Mouse (Mus musculus): ENCODE measurements around the gene Myo15b.

Gene Myo15b

DNA sequence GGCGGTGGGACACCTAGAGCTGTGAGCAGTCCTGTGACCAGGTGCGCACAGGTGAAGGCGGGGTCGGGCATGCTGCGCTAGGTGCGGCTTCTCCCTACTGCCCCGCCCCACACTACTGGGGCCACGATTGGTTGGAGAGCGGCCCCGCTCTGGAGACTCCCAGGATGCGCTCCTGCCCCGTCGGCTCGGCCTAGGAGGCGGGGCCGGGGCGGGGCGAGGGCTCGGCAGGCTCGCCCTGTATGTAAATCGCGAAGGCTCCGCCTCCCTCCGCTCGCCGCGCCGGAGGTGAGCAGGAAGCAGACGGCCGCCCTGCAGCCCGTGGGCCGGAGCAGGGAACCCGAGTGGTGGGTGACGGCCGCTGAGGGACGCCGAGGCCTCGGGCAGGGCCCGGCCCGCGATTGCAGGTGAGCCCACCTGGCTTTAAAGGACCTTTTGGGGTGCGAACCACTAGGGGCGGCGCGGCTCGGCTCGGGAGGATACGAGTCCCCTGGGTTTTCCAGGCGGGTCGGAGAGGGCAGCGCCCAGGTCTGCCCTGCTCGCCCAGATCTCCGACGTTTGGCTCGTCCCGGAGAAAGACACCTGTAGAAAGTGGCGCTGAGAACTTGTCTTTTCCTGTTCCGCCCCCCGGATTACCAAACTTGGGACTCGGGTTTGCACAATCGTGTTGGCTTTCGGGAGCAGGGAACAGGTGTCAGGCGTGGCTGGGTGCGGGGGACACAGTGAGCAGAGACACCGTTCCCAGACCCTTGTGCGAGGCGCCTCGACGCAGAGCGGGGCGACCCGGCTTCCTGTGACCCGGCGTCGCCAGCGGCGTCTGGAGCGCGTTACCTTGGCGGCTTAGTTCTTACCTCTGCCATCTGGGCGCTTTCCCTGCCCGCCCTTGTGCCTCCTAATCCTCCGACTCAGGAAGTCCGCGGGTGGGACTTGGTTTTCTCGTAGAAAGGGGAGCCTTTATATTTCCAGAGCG is 34.1 kb upstream of the Myo15b start, which contains the start of gene Llgl2:
Gene Llgl2, plus strand, starts transcription at position 276 of the 967 bp plus-strand sequence.
- Histone ChIP-seq H3K27me3 (ENCODE audit: control insufficient read depth, insufficient read depth, low read length, poor library complexity, severe bottlenecking) (no peaks in the 10 kb centered on the region), H3K36me3 (ENCODE audit: control insufficient read depth, insufficient read depth, low read length, poor library complexity, severe bottlenecking) (peaks cover 3% of the 10 kb centered on the region; the same call in 1 of the 2 replicates)
- DNase-seq (ENCODE audit: low read depth, low spot score) = peak; percentile 88

DNA sequence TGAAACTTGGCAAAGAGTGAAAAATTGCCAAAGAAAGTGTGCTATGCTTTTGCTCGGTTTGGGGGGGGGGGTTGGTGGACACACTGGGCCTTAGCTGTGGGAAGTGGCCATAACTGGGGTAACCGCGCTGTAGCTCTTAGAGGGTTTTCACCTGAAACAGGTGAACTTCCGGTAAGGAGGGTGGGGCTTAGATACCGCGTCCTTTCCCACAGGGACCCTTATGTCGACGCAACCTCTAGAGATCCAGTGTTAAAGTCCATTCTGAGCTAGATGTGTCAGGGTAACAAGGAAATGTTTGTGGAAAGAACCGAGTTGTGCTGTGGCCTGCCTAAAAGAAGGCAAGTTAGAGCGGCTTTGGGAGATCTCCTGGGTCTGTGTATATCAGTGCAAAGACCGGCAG is 33.4 kb upstream of the Myo15b start:
- peaks cover 3% of the 10 kb centered on the region; the same call in 1 of the 2 replicates for H3K36me3 ChIP-seq (ENCODE audit: control insufficient read depth, insufficient read depth, low read length, poor library complexity, severe bottlenecking)
- no peaks in the 10 kb centered on the region for H3K27me3 ChIP-seq (ENCODE audit: control insufficient read depth, insufficient read depth, low read length, poor library complexity, severe bottlenecking)
- DNase-seq (ENCODE audit: low read depth, low spot score) = no peak

DNA sequence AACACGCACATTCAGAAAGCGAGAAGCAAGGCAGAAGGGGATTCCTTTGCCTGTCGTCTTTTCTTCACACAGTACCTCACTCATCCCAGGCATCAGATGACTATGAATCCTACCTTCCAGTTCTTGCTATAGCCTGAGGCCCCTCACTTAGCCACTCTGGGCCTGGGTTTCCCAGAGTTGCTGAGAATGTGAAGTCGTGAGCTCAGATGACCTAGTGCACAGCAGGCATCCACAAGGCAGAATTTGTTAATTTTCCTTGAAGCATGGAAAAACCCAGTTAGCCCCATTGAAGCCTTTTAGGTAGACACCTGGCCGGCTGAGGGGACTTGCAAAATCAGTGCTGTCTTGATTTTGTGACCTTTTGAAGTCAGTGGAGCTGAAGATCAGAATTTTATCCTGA is 31.7 kb upstream of the Myo15b start:
- H3K36me3 ChIP-seq (ENCODE audit: control insufficient read depth, insufficient read depth, low read length, poor library complexity, severe bottlenecking) = no peaks in the 10 kb centered on the region; the same call in 1 of the 2 replicates
- H3K27me3 ChIP-seq (ENCODE audit: control insufficient read depth, insufficient read depth, low read length, poor library complexity, severe bottlenecking) = no peaks in the 10 kb centered on the region
- DNase-seq (ENCODE audit: low read depth, low spot score) = no peak

DNA sequence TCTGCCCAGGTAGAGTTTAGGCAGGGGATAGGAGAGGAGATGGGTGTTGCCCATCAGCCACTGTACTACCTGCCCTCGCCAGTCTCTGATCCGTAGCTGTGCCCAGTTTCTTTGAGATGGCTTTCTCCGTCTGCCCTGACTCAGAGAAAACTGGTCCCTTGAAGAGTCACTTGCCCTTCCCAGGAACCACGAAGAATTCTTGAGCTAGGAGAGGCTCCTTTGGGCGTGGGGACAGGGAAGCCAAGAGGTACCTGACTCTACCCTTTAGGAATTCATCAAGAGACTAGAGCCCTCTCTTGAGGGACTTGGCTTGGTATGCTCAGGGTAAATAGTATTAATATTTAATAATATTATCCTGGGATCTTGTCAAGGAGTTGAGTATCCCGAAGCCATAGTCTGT is 30.6 kb upstream of the Myo15b start:
- Histone ChIP-seq H3K27me3 (ENCODE audit: control insufficient read depth, insufficient read depth, low read length, poor library complexity, severe bottlenecking) (no peaks in the 10 kb centered on the region), H3K36me3 (ENCODE audit: control insufficient read depth, insufficient read depth, low read length, poor library complexity, severe bottlenecking) (no peaks in the 10 kb centered on the region; the same call in 1 of the 2 replicates)
- no peak for DNase-seq (ENCODE audit: low read depth, low spot score)

DNA sequence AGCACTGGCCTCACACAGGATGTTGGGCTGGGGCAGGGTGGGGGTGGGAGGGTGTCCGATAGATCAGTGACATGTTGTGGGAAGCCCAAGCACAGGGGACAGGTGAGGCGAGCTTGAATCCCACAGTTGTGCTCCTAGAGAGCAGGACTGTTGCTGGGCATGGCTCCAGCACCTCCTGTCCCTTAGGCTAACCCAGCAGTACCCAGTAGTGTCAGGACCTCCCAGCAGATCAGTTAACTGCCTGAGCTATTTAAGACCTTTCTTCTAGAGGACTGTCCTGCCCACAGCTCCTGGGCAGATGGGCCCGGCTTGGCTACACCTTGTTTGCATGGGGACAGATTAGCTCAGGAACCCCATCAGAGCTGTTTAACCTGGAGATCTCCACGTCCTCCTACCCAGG is 29.2 kb upstream of the Myo15b start:
- no peaks in the 10 kb centered on the region; the same call in 1 of the 2 replicates for H3K36me3 ChIP-seq (ENCODE audit: control insufficient read depth, insufficient read depth, low read length, poor library complexity, severe bottlenecking)
- H3K27me3 ChIP-seq (ENCODE audit: control insufficient read depth, insufficient read depth, low read length, poor library complexity, severe bottlenecking) = no peaks in the 10 kb centered on the region
- no peak for DNase-seq (ENCODE audit: low read depth, low spot score)

DNA sequence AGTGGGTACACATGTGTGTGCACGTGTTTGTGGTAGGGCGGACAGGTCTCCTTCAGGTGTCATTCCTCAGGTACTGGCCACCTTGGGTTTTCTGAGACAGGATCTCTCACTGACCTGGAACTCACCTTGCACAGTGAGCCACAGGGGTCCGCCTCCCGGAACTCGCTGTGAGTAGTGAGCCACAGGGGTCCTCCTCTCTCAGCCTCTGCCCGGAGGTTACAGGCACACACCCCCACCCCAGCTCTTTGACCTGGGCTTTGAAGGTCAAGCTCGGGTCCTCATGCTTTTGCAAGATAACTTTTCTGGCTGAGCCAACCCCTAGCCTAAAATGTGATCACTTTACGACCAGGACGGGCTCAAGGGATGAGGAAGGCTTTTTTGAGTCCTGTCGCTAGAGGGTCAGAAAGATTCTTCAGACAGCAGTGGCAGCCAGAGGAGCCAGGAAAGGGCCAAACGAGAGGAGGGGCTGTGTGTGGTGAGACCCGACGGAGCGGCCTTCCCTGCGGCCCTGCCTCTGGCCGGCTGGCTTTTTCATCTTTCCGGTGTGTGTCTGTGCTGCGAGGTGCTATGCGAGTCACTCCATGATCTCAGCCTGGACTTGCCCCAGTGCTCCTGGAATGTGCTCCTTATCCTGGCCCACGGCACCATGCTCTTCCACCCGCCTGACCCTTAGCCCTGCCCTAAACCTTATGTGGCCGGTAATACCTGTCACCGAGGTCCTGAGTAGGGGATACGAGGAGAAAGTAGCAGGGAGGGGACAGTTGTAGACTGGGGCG is 27.5 kb upstream of the Myo15b start:
- H3K27me3 ChIP-seq (ENCODE audit: control insufficient read depth, insufficient read depth, low read length, poor library complexity, severe bottlenecking) = no peaks in the 10 kb centered on the region
- no peak for DNase-seq (ENCODE audit: low read depth, low spot score)
- no peaks in the 10 kb centered on the region; the same call in 1 of the 2 replicates for H3K36me3 ChIP-seq (ENCODE audit: control insufficient read depth, insufficient read depth, low read length, poor library complexity, severe bottlenecking)

DNA sequence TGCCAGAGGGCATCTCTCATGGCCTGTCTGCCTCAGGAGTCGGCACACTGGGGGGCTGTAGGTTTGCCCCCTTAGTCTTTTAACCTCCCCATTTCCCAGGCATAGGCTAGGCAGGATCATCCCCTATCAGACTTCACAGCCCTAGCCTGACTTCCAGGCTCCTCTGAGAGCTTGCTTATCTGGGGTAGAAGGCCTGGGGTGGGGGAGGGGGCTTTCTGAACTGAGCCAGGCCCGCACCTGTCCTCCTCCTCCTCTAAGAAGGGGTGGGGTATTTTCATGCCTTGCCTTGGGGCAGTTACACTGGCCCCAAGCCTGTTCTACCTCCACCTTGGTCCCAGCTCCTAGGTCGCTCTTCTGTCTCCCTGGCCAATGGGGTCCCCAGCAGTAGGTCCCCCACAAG is 26.7 kb upstream of the Myo15b start:
- DNase-seq (ENCODE audit: low read depth, low spot score) = no peak
- no peaks in the 10 kb centered on the region for H3K27me3 ChIP-seq (ENCODE audit: control insufficient read depth, insufficient read depth, low read length, poor library complexity, severe bottlenecking)
- H3K36me3 ChIP-seq (ENCODE audit: control insufficient read depth, insufficient read depth, low read length, poor library complexity, severe bottlenecking) = no peaks in the 10 kb centered on the region; the same call in 1 of the 2 replicates

DNA sequence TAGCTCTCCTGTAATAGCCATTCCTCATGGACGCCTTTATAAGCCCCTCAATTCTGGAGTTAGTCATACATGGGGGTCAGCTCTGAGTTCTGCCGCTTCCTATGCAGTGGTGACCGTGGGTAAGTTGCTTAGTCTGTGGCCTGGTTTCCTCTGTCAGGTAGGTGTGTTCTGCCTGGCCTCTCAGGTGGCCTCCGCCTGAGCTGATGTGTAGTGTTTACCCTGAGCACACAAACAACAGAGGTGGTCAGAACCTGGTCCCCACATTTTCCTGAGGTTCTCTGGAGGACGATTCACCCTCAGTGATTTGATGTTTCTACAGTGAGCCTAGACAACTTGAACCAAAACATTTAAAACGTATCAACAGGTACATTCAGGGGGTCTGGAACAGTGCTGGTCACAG is 26.1 kb upstream of the Myo15b start:
- no peaks in the 10 kb centered on the region for H3K27me3 ChIP-seq (ENCODE audit: control insufficient read depth, insufficient read depth, low read length, poor library complexity, severe bottlenecking)
- H3K36me3 ChIP-seq (ENCODE audit: control insufficient read depth, insufficient read depth, low read length, poor library complexity, severe bottlenecking) = no peaks in the 10 kb centered on the region; the same call in 1 of the 2 replicates
- no peak for DNase-seq (ENCODE audit: low read depth, low spot score)

DNA sequence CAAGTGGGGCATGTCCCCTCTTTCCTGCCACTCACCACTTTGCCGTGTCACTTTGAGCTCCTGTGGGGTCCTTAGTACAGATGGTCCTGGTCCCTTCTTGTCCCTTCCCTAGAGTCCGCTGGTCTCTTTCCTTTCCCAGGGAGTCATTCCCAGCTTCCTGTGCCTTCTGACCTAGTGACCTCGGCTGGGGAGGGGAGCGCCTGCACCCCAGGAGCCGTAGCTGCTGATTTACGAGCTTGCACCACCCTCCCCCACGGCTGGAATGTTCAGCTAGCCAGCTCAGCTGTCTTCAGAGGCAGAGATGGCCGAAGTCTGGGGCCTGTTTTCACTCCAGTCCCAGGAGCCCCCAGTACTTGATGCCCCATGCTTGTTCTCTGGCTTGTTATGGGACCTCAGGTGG is 25.7 kb upstream of the Myo15b start:
- Histone ChIP-seq H3K27me3 (ENCODE audit: control insufficient read depth, insufficient read depth, low read length, poor library complexity, severe bottlenecking) (no peaks in the 10 kb centered on the region), H3K36me3 (ENCODE audit: control insufficient read depth, insufficient read depth, low read length, poor library complexity, severe bottlenecking) (no peaks in the 10 kb centered on the region)
- no peak for DNase-seq (ENCODE audit: low read depth, low spot score)

DNA sequence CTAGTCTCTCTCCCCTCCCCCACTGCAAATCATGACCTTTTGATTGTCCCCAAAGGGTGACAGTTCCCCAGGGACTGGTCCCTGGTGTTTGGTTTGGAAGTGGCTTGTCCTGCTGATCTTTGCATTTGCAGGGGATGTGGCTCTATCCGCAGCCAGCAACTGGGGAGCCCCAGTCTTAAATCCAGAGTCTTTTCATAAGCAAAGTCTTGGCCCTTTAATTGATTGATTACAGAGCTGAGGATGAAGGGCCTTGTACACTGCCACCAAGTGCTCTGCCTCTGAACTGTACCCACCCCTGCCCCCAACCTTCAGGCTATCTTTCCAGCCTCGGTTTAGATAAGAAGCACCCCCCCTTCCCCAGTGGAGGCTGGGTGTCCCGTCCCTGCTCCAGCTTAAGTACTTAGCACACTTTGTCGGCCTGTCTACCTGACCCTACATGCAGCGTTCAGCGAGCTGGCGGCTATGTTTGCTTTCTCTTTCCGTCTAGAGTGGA is 25.1 kb upstream of the Myo15b start:
- no peak for DNase-seq (ENCODE audit: low read depth, low spot score)
- H3K27me3 ChIP-seq (ENCODE audit: control insufficient read depth, insufficient read depth, low read length, poor library complexity, severe bottlenecking) = no peaks in the 10 kb centered on the region
- H3K36me3 ChIP-seq (ENCODE audit: control insufficient read depth, insufficient read depth, low read length, poor library complexity, severe bottlenecking) = no peaks in the 10 kb centered on the region

DNA sequence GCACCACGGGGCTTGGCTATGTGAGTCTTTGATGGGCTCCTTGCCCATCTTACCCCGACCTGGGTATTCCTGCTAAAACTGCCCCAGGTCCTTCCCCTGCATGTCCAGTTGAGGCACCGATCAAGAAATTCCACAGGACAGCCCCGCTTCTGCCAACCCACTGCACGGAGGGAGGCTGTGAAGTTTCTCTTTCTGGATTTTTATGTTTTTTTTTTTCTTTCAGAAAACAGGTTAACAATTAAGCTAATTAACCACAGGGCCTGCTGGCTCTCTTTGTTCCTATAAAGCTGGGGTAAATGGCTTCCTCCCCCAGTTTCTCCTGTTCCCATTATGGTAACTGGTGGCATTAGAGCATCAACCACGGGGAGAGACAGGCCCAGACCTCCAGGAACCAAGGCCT is 24.2 kb upstream of the Myo15b start:
- Histone ChIP-seq H3K36me3 (ENCODE audit: control insufficient read depth, insufficient read depth, low read length, poor library complexity, severe bottlenecking) (no peaks in the 10 kb centered on the region), H3K27me3 (ENCODE audit: control insufficient read depth, insufficient read depth, low read length, poor library complexity, severe bottlenecking) (no peaks in the 10 kb centered on the region)
- DNase-seq (ENCODE audit: low read depth, low spot score) = no peak

DNA sequence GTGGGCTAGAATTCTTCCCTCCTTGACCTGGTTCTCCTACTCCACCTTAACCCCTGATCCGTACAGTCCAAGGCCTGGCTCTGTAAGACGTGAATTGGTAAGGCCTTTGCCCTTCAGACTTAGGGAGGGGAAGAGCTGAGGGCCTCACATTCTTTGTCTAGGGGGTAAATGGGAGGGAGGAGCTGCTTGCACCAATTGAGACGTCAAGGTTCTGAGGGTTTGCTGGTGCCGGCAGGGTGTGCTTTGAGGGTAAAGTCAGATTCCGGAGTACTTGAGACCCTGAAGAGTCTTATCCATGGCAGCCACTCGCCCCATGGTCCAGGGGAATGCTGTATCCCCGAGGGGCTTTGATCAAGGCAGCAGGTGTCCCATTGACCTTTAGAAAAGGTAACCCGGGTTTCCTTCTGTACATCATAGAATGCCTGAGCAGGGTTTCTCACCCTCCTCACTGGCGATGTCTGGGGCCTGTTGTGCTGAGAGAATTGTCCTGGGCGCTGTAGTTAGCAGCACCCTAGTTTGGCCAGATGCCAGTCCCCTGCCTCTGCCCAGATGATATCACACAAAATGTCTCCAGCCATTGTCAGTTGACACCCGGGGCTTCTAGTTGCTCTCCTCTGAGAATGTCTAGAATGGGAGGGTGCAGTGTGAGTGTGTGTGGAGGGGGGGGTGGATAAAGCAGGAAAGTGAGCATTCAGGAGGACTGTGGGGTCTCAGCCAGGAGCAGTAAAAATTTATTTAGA is 21.4 kb upstream of the Myo15b start:
- H3K36me3 ChIP-seq (ENCODE audit: control insufficient read depth, insufficient read depth, low read length, poor library complexity, severe bottlenecking) = no peaks in the 10 kb centered on the region
- H3K27me3 ChIP-seq (ENCODE audit: control insufficient read depth, insufficient read depth, low read length, poor library complexity, severe bottlenecking) = no peaks in the 10 kb centered on the region
- DNase-seq (ENCODE audit: low read depth, low spot score) = no peak

DNA sequence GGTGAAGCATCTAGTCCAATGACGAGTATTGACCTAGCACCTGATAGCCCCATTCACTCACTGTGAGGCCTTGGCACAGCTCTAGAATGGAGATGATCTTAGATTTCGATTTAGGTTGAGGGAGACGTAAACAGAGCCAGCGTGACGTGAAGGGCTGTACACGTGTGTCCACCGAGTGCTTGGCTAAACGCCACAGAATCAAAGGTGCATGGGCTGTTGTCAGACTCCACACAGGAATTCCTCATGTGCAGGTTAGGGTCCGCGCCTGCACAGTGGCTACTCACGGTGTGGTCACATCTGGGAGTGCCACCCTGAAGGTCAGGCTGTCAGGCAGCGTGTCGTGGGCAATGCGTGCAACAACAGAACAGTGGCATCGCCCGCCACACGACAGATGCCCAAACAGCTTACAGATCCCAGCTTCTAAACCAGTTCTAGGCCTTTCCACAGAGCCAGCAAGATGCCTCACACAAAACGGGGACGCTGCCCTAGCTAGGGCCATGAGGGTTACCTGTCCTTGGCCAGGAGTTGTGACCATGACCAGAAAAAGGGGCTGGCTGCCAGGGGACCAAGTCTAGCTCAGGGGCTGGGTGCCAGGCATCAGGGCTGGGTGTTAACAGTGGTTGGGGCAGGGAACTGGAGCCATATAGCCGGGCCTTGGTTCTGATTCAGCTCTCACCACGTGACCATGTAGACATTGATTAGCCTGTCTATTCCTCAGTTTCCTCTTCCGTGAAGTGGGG is 20.4 kb upstream of the Myo15b start:
- H3K36me3 ChIP-seq (ENCODE audit: control insufficient read depth, insufficient read depth, low read length, poor library complexity, severe bottlenecking) = no peaks in the 10 kb centered on the region
- H3K27me3 ChIP-seq (ENCODE audit: control insufficient read depth, insufficient read depth, low read length, poor library complexity, severe bottlenecking) = no peaks in the 10 kb centered on the region
- no peak for DNase-seq (ENCODE audit: low read depth, low spot score)

DNA sequence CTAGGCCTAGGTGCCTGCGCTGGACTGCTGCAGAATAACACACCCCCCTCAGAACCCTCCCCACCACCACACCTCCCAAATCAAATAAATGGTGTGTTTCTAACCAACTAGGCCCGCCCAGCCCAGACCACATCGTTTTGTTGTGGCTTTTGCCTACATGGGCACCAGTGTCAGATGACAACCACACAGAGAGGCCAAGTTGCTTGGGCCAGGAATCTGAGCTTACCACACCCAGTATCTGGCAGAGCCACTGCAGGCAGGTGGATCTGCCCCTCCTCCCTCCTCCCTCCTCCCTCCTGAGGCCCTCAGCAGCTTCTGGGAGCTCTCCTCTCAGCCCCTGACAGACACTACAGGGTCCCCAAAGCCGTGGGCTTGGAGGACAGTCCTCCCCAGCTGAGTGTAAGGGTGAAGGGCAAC is 19.3 kb upstream of the Myo15b start:
- H3K27me3 ChIP-seq (ENCODE audit: control insufficient read depth, insufficient read depth, low read length, poor library complexity, severe bottlenecking) = no peaks in the 10 kb centered on the region
- DNase-seq (ENCODE audit: low read depth, low spot score) = no peak
- no peaks in the 10 kb centered on the region for H3K36me3 ChIP-seq (ENCODE audit: control insufficient read depth, insufficient read depth, low read length, poor library complexity, severe bottlenecking)

Data from splenic B cell, adult 2 months (primary cell).